Mouse (Mus musculus) testis, adult 10 weeks (tissue): ENCODE measurements around the gene Dna2. TPM values are rescaled to one million over a fixed set of nuclear protein-coding genes. Genes with fewer than 3 reads are reported as not detected.

Experiments
- polyA plus RNA-seq: library from polyadenylated mRNA; stranded (reverse); fragments of 350-450 nt; fragmentation: Illumina TruSeq; extraction: RNeasy Lipid Tissue Mini Kit (QIAGEN cat#74804); gene quantifications from one replicate; pipeline ENCODE4 v1.2.3, GENCODE M21; 2014; ENCODE audit warnings: low read depth, low replicate concordance

Dna2 gene
- polyA plus RNA-seq = 6.2 TPM

DNA sequence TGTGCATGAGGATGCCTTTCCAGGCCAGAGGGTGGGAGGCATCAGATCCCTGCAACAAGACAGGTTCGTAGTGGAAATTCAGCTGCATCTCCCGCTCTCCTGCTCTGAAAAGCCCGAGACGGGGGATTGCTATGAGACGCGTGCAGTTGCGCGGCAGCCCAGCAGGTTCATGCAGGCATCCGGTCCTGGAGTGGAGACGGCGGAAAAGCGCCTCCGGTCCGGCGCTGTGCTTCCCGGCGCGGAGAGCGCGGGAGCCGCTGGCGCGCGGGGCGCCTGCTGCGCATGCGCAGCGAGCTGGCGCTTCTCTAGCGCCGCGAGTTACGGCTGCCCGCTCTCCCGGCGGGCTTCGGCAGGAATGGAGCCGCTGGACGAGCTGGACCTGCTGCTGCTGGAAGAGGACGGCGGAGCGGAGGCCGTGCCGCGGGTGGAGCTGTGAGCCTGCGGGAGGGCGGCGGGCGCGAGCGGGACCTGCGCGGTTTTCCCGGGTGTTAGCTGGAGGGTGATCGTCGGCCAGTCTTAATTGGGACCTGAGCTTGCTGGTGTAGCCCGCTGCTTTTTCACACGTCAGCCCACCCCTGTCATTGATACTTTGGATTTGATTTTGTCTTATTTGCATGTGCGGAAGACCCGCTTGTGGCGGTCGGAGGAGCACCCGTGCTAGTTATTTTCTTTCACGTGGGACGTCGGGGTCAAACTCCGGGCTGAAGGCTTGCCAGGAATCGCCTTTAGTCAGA, at the start of gene Dna2:
Dna2 (plus strand) TSS at position 289 of the 734 bp plus-strand sequence.

DNA sequence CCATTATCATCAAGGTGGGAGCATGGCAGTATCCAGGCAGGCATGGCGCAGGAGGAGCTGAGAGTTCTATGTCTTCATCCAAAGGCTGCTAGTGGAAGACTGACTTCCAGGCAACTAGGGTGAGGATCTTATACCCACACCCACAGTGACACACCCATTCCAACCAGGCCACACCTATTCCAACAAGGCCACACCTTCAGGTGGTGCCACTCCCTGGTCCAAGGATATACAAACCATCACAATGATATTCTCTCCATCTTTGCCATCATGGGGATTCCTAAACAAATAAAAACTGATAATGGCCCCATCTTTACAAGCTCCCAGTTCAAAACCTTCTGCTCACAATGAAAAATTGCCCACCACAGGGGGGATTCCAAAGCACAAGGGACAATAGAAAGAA, 37.9 kb upstream of the Dna2 start, which contains the start of gene Tet1:
Tet1 (minus strand) TSS at position 101 of the 400 bp plus-strand sequence.

DNA sequence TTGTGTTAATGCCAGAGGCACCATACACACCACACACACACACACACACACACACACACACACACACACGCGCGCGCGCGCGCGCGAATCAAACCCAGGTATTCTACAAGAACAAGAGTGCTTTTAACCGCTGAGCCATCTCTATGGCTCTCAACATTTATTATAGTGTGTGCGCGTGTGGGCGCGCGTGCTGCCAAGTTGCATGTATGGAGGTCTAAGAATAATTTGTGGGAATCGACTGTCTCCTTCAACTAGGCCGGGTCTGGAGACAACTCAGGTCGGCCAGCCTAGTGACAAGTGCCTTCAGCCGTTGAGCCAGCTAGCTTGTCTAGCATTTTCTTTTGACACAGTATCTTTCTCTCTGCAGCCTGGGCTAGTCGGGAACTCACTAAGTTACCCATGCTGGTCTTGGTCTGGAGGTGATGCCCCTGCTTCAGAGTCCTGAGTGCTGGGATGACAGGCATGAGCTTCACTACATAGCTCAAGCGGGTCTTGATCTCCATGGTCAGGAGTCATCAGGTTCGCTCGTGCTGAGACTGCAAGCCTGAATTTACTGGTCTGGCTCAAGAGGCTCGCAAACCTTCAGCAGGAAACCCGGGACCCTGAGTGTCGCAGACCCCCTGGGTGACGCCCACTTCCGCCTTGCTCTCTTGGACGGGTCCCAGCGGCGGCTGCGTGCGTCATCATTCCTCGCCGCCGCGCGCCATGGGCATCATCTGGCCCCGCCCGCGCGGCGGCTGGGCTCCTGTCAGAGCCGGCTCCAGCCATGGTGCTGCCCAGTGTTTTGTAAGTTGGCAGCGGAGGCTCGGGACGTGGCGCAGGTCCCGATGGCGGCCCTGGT, 26.7 kb upstream of the Dna2 start, which contains the start of gene Slc25a16:
Slc25a16 (plus strand) TSS at position 709 of the 841 bp plus-strand sequence.

GRCm38 (mm10) chr10:62980039-62980954, 33.5 kb downstream of the Dna2 start, which contains the start of gene Rufy2:
TSS of gene Rufy2 (plus strand) at chr10:62980223.

Other genes with a start within 250 kb of the Dna2 start
- gene Stox1, start 220.9 kb upstream of the Dna2 start, polyA plus RNA-seq = 1.1 TPM
- gene Ccar1, start 154.7 kb upstream of the Dna2 start, polyA plus RNA-seq = 181 TPM
- gene Tet1, start 38.0 kb upstream of the Dna2 start, polyA plus RNA-seq = 0.49 TPM
- 7.6 TPM for gene Slc25a16, start 26.4 kb upstream of the Dna2 start, polyA plus RNA-seq
- gene Rufy2, start 33.2 kb downstream of the Dna2 start, polyA plus RNA-seq = 3.9 TPM
- gene Hnrnph3, start 77.2 kb downstream of the Dna2 start, polyA plus RNA-seq = 201 TPM
- 1.8 TPM for gene Pbld2, start 77.3 kb downstream of the Dna2 start, polyA plus RNA-seq
- gene Pbld1, start 113.1 kb downstream of the Dna2 start, polyA plus RNA-seq = 0.71 TPM
- not detected for gene Atoh7, start 152.6 kb downstream of the Dna2 start, polyA plus RNA-seq